Mouse (Mus musculus) gastrocnemius, adult 2 months (tissue): ENCODE measurements around the gene Prm1. TPM values are rescaled to one million over a fixed set of nuclear protein-coding genes. Genes with fewer than 3 reads are reported as not detected.

Experiments used
- DNase-seq: peaks from one replicate; pipeline ENCODE4 v3.0.0; 2022
- H3K27ac ChIP-seq: fragments of 200-600 bp; 2 replicates; pipeline ENCODE4 v1.8.1; 2022; ENCODE audit warnings: mild to moderate bottlenecking
- H3K4me3 ChIP-seq: fragments of 200-600 bp; 2 replicates; pipeline ENCODE4 v1.8.1; 2022; ENCODE audit warnings: mild to moderate bottlenecking, moderate library complexity
- CTCF ChIP-seq: fragments of 200-600 bp; IDR thresholded peaks from 2 replicates; pipeline ENCODE4 v1.8.1; 2022; ENCODE audit warnings: antibody characterized with exemption, mild to moderate bottlenecking, moderate library complexity
- intact Hi-C: fragments of 180-260 bp; cut with DNase I; formaldehyde crosslinking; loops from one replicate; pipeline ENCODE4 v1.15.1; 2025
- total RNA-seq, 2 experiments: library from RNA; stranded (reverse); gene quantifications; 2 replicates each; pipeline ENCODE4 v1.2.3; 2021

The Prm1 gene
- total RNA-seq, 2 experiments from 2014 or later: not detected

DNA sequence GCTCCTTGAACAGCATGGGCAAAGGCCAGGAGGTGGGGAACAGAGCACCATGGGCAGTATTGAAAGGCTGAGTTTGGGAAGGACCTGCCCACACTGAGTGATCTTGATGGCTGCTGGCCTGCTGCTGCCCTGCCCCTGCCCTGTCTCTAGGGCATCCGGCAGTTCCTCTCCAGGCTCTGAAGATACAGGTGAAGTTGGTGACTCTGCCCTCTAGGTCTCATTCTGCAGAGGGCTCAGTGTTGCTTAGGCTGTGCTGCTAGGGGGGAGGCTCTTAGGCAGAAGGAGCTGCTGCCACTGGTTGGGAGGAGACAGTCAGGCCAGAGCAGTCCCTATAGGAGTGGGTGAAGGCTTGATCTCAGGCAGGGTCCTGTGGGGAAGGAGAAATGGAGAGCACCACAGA is 32.3 kb upstream of the Prm1 start:
- H3K4me3 ChIP-seq: no peak overlapping the region
- peak overlapping the region; percentile 48; the same call in 1 of the 2 replicates for H3K27ac ChIP-seq
- DNase-seq: no peak
- TF ChIP-seq CTCF: no peak
- intact Hi-C loops: no loop called here

DNA sequence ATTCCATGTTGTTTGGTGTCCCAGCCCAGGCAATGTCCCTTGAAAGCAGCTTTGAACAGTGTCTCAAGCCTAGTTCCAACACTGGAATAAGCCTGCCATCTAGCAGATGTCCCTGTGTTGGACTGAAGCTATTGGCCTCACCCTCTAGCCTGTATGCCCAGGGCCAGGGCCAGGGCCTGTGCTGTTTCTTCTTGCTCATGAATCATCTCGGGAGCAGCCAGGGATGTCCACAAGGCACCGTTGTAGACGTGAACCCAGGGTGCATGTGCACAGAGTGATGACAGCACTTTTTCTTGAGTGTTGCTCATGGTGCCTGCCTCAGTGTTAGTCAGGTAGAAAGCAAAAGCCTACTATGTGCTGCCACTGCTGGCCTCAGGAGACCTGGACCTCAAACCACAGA is 31.6 kb upstream of the Prm1 start:
- intact Hi-C loops: no loop called here
- DNase-seq: no peak
- Histone ChIP-seq H3K4me3 (no peak overlapping the region), H3K27ac (no peak overlapping the region; the same call in 1 of the 2 replicates)
- TF ChIP-seq CTCF: no peak

GRCm38 (mm10) chr16:10836388-10836787 is 30.7 kb upstream of the Prm1 start:
- intact Hi-C loops: no loop called here
- no peak for DNase-seq
- Histone ChIP-seq H3K27ac (no peak overlapping the region), H3K4me3 (no peak overlapping the region)
- no peak for TF ChIP-seq CTCF

DNA sequence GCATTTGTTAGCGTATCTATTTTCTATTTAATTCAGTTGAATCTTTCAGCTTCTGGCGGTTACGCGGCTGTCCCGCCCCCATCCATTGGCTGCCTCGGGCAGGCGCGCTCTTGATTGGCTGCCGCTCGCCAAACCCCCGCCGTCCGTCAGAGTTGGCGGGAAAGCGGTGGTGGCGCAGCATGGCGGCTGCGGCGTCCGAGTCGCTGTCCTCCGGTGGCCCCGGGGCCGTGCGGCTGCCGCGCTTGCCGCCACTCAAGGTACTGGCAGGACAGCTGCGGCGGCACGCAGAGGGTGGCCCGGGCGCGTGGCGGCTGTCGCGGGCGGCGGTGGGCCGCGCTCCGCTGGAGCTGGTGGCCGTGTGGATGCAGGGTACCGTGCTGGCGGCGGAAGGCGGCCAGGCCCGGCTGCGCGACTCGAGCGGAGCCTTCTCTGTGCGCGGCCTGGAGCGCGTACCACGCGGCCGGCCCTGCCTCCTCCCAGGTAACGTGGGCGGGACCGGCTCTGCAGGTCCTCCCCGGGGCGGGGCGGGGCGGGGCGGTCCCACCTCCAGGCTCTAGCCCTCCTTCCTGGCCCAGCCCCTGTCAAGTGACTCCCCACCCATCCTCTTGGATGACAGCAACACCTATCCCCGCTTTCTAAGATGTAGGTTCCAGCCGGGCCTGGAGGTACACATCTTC is 29.4 kb upstream of the Prm1 start, which contains the start of gene Rmi2:
Rmi2 (plus strand) TSS at position 149 of the 677 bp plus-strand sequence.
- Histone ChIP-seq H3K4me3 (peak within 1 kb of the TSS; percentile 91), H3K27ac (peak within 1 kb of the TSS; percentile 79)
- DNase-seq: peak; percentile 94
- intact Hi-C loops: no loop called here
- no peak; the same call in 1 of the 2 replicates for TF ChIP-seq CTCF

DNA sequence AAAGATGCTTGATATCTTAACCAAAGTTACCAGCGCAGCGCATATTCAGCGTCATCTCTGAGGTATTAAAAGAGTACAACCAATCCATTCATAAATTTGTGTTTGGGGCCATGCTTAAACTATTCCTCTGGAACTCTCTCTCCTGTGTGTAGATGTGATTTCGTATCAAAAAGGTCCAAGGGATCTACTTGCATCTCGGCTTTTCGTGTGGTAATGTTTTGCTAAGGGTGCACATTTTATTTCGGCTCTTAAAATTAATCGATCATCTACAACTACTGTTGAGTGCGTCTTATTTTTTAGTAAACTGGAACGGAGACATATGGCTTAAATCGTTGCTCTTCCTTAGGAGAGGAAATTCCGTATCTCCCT is 28.9 kb upstream of the Prm1 start:
- H3K27ac ChIP-seq: peak overlapping the region; percentile 79
- intact Hi-C loops: no loop called here

DNA sequence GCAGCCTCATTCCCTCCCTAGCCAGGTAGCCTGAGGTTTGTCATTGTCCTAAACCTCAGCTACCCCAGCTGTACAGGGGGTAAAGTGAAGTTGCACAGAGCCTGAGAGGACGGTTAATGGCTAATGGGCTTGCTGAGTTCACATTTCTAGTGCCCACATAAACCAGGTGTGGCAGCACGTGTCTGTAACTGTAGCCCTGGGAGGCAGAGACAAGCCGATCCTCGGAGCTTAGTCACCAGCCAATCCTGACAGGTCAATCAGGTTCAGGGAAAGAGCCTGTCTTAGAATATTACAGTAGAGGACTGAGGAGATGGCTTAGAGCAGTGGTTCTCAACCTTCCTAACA is 22.8 kb upstream of the Prm1 start:
- no peak for TF ChIP-seq CTCF
- intact Hi-C loops: no loop called here
- H3K27ac ChIP-seq: no peak overlapping the region

More for the DNA sequence above, 28.9 kb upstream of the Prm1 start:
- no peak for DNase-seq
- peak overlapping the region; percentile 91 for H3K4me3 ChIP-seq
- TF ChIP-seq CTCF: no peak

GRCm38 (mm10) chr16:10827766-10828460 is 22.3 kb upstream of the Prm1 start:
- no peak for TF ChIP-seq CTCF
- intact Hi-C loops: no loop called here
- Histone ChIP-seq H3K27ac (no peak overlapping the region), H3K4me3 (no peak overlapping the region)
- no peak for DNase-seq

More for the DNA sequence above, 22.8 kb upstream of the Prm1 start:
- H3K4me3 ChIP-seq: no peak overlapping the region
- DNase-seq: no peak

DNA sequence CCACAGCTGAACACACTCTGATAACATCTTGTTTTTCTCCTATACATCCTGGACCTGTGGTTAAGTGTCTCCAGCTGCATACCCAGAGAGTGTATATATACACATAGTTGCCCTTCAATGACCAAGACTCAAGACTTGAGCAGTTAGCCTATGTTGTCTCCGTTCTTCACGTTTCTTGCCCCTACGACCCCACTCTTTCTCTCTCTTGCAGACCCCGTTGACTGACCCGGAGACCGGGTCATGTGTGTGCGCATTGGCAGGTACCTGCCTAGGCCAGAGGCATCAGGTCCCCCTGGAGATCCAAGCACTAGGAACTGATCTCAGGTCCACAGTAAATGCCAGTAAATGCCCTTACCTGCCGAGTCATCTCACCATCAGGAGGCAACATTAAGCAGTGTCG is 21.6 kb upstream of the Prm1 start:
- DNase-seq: no peak
- intact Hi-C loops: no loop called here
- Histone ChIP-seq H3K27ac (no peak overlapping the region), H3K4me3 (no peak overlapping the region)
- TF ChIP-seq CTCF: no peak

GRCm38 (mm10) chr16:10825840-10826239 is 20.2 kb upstream of the Prm1 start:
- TF ChIP-seq CTCF: no peak
- intact Hi-C loops: no loop called here
- DNase-seq: no peak
- no peak overlapping the region for H3K4me3 ChIP-seq
- H3K27ac ChIP-seq: no peak overlapping the region

DNA sequence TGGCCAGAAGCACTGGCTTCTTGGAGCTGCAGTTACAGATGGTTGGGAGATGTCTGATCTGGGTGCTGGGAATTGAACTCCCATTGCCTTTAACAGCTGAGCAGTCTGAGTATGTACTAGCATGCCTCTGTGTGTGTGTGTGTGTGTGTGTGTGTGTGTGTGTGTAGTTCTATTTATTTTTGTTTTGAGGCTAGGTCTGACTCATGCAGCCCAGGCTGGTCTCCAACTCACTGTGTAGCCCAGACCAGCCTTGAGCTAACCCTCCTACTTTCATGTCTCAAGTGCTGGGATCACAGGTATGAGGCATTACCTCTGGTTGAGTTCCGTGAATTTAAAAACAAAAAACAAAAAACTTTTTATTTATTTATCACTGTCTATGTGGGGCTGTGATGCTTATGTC is 18.9 kb upstream of the Prm1 start:
- no peak for DNase-seq
- Histone ChIP-seq H3K27ac (no peak overlapping the region), H3K4me3 (no peak overlapping the region)
- intact Hi-C loops: no loop called here
- TF ChIP-seq CTCF: no peak

DNA sequence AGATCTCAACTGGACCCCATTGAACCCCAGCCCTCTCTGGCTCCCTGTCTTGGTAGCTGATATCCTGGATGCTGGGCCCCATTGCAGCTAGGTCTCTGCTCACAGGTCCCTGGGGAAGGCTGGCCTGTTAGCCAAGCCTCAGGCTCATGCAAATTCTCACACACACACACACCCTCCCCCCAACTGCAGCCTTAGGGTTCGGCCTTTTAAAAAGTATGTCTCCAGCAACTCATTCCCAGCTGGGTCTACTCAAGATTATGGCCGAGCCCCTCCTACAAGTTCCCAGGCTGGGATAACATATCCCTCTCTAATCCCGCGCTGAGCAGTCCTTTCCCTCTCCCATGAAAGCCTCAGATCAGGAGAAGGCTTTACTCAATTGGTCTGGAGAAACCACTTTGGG is 15.7 kb upstream of the Prm1 start:
- Histone ChIP-seq H3K27ac (no peak overlapping the region), H3K4me3 (no peak overlapping the region)
- intact Hi-C loops: no loop called here
- DNase-seq: no peak
- no peak for TF ChIP-seq CTCF

- no peak for TF ChIP-seq CTCF
- DNase-seq: peak; percentile 48
- no peak overlapping the region for H3K4me3 ChIP-seq
- H3K27ac ChIP-seq: no peak overlapping the region
- intact Hi-C loops: no loop called here
These were observed 14.3 kb upstream of the Prm1 start for GRCm38 (mm10) chr16:10819966-10820365.

DNA sequence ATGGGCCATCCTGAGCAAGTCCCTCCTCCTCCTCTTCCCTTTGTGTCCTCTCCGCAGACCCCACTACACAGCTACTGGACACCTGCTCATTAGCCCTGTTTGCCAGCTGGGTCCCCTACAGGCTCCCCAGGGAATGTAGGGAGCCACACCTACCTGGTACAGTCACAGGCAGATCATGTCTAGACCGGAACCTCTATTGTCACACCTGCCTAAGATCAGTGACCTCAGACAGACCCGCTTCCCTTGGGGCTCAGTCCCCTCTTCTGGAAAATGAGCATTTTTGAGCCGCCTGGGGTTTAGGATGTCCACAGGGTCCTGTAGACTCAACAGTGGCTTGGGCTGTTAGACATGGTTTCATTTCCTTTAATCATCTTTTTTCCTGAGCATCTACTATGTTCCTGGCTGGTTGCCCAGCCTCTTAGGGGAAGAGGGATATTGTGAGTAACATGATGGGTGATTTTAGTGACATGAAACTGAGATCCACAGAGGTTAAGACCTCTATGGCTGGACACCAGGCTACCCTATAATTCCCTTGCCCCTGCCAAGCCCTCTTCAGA is 13.0 kb upstream of the Prm1 start:
- Histone ChIP-seq H3K27ac (no peak overlapping the region), H3K4me3 (no peak overlapping the region)
- intact Hi-C loops: no loop called here
- DNase-seq: no peak
- TF ChIP-seq CTCF: no peak

DNA sequence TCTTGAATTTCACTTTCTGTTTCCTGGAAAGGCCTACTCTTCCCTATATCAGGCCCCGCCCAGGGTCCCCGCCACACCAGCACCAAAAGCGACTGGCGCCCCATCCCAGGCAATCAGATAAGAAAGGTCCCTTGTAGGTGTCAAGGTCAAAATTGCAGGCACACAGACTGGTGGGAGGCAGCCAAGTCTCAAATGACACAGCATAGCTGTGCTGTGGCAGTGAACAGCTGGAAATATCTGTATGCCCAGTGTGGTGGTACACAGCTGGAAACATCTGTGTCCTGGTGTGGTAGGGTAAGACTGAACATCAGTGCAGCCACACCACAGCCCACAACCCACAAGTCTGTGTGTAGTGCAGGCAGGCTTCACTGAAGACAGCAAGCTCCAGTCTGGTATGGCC is 9.2 kb upstream of the Prm1 start:
- TF ChIP-seq CTCF: no peak

More for the DNA sequence above, 9.2 kb upstream of the Prm1 start:
- Histone ChIP-seq H3K4me3 (no peak overlapping the region), H3K27ac (no peak overlapping the region)
- intact Hi-C loops: no loop called here
- DNase-seq: no peak
